Mouse (Mus musculus): ENCODE data around the gene Mycl. TPM values are rescaled to one million over a fixed set of nuclear protein-coding genes. Genes with fewer than 3 reads are reported as not detected.

The Mycl gene
- total RNA-seq (2021) = 10 to 100 TPM; 11.0 to 14.2 TPM

DNA sequence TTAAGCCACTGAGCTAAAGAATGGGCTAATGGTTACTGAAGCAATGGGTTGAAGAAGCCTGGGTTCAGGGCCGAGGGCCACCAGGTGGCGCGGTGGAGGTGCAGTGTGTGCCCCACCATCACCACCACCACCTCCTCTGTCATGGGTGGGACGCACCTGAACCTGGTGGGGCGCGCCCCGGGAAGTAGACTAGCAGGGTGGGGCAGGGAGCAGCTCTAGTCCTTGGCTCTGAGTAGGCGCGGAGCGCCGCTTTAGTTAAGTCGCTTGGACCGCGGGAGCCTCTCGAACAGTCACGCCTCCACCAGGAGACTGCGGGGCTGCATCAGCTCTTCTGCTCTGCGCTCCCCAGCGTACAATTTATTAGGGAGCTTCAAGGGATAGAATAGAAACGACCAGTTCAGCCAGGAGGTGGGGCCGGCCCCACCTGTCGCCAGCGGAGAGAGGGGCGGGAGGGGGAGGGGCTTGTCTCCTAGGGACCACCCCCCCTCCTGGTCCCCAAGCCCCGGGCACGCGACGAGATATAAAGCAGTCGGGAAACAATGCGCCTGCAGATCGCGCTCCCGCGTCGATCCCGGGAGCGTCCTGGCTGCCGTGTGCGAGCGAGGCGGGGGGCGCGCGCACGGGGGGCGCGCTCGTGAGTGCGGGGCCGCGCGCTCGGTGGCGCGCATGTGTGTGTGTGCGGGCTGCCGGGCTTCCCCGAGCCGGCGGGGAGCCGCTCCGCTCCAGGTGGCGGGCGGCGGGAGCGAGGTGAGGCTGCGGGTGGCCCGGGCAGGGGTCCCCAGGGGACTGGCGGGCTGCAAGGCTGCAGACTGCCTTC is at the start of gene Mycl:
TSS of gene Mycl (plus strand) at position 249 of the 817 bp plus-strand sequence.
- peak; percentile 90 to 91 for DNase-seq (ENCODE audit: low spot score in 2 of 2)
- intact Hi-C loops (cut with DNase I) = loop anchor here (1.0 to 2.0 kb wide), 2 partner anchors 21 to 88 kb away; partner anchors contain the start of gene Trit1

DNA sequence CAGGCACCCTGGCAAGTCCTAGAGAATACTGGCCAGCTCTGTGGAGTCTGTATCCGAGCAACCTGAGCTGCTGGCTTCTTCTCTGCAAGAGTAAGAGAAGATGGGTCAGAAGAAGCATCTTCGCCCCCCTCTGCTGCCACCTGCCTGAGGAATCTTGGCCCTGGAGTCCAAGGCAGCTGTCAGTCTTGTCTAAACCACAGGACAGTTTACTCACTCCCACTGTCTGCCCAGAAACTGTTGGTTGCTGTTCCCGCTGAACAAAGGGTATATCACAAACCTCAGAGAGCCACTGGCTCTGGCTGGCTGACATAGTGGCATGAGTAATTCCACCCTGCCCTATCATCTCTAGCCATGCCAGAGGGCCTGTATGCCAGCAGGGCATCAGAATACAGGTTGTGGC is 48.2 kb upstream of the Mycl start:
- DNase-seq (ENCODE audit: low spot score in 2 of 2) = no peak
- intact Hi-C loops (cut with DNase I) = no loop called here

DNA sequence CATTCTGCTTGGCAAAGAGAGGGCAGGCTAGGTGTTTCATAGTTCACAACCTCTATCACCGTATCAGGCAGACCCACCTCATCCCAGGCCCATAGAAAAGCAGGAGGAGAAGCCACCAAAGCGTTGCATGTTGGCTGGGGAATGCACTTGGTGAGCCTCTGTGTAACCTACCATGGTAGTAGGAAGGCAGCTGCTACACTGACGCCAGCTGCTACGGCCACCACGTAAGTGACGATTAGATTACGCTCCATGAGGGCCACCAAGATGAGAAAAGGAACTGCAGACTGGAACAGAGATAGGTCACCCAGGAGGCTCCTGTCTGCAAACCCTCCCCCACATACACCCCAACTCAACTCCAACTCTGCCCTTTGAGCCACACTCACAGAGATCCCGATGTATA is 46.4 kb upstream of the Mycl start:
- intact Hi-C loops (cut with DNase I) = no loop called here
- DNase-seq (ENCODE audit: low spot score in 2 of 2) = no peak

DNA sequence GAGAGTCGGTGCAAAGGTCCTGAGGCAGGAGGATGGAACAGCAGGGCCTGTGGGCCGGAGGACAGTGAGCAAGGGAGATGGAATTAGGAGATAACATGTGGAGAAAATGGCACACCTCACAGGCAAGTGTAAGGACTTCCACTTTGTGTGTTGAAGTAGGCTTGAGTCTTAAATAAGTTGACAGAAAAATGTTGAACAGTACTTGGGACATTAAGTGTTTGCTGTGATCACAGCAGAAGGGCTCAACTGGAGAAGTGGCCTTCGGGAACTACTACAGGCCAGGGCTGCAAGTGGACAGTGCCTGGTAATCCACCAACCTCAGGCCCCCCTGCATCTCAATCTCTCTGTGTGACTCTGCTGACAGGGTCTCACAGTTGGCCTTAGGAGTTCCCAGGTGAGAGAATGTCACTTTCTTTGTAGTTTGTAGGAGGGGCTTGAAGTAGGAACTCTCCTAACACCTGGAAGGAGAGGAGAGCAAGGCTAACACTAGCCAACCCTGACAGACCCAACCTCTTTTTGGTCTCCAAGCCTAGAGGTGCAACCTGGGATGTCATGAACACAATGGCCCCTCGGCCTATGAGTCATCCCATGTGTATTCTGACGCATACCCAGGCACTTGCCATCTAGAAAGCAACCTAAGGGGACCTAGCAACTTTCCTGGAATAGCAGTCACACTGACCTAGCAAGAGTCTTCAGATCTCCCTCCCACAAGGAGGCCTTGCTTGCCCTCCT is 40.6 kb upstream of the Mycl start:
- DNase-seq (ENCODE audit: low spot score in 2 of 2) = no peak
- intact Hi-C loops (cut with DNase I) = no loop called here

DNA sequence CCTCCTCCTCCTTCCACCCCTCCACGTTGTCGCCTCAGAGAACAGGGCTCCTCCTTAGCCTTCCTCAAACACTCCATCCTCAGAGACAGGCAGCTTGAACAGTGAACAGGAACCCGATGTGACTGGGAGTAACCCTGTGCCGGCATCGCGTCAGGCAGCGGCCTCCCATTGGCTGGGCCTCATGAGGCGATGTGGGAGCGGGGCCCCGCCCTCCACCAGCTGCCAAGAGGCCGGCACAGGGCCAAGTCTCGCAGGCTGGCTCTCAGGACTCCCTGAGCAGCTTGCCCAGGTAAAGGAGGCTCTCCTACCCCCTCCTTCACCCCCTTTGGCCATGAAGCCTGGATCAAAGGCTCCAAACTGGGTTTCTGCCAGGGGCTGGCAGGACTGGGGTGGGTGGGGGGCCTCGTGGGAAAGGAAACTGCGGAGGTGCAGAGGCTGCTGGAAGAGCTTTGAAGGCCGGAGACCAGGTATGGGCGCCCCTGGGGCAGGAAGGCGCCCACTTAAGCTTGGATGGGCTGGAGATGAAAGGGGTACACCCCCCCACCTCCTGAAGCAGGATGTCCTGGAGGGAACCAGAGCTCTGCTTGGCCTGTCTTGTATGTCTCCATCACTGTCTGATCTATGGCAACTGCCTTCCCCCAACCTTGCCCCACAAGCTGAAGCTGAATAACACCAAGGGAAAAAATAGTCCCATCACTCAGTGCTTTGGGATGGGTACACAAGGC is 39.9 kb upstream of the Mycl start:
- intact Hi-C loops (cut with DNase I) = no loop called here
- DNase-seq (ENCODE audit: low spot score in 2 of 2) = peak; percentile 90

DNA sequence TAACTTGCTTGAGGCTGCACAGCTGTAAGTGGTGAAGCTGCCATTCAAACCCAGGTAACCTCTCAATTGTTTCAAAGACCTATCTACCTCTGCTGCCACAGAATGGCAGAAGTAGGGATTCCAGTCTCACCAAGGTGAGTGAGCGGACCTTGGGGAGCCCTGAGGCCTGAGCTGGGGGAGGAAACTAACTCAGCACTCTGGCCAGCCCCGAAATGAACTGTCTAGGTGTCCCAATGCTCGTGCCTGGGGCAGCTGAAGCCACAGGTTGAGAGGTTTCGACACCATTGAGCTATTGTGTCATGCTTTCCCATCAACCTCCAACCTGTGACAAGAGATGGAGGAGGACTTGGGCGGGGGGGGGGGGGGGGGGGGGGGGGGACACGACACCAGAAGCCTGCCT is 39.2 kb upstream of the Mycl start:
- DNase-seq (ENCODE audit: low spot score in 2 of 2) = no peak
- intact Hi-C loops (cut with DNase I) = no loop called here

DNA sequence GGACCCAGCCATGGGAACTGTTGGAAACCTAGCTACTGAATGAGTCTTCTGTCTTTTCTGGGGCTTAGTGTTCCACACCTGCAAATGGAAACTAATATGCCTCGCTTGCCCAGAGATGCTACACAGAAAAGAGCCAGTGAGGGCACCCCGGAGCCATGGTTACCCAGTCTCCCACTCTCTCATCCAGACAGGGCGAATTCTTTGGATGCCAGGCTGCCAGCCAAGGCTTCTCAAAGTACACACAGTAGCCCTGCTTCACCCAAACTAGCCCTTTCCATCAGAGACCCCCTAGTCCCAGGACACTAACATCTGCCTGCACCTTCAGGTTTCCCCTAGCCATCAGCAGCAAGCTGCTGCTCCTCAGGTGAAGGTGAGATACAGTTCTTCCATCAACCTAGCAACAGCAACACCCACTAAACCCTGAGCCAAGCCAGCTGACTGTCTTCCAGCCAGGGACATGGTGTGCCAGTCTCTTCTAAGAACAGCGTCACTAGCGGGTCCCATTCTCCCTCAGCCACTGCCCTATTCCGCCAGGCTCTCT is 36.9 kb upstream of the Mycl start:
- peak; percentile 63 to 70 for DNase-seq (ENCODE audit: low spot score in 2 of 2)
- intact Hi-C loops (cut with DNase I) = no loop called here

DNA sequence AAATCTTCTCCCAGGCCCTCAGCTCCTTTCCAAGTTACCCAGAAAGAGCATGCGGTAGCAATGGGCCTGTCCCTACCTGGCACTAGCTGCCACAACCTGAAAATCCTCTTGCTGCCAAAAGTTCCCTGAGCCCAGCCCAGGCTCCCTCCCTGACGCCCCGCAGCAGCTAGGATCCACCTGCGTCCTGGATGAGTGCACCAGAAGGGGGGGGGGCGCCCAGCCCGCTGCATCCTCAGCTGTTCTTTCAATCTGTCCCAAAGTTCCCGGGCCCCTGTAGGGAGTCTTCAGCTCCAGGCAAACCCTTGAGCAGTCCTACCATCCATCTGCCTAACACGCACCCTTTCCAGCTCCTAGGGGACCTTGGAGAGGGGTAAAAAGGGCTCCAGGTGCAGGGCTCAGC is 35.6 kb upstream of the Mycl start:
- DNase-seq (ENCODE audit: low spot score in 2 of 2) = no peak
- intact Hi-C loops (cut with DNase I) = no loop called here

DNA sequence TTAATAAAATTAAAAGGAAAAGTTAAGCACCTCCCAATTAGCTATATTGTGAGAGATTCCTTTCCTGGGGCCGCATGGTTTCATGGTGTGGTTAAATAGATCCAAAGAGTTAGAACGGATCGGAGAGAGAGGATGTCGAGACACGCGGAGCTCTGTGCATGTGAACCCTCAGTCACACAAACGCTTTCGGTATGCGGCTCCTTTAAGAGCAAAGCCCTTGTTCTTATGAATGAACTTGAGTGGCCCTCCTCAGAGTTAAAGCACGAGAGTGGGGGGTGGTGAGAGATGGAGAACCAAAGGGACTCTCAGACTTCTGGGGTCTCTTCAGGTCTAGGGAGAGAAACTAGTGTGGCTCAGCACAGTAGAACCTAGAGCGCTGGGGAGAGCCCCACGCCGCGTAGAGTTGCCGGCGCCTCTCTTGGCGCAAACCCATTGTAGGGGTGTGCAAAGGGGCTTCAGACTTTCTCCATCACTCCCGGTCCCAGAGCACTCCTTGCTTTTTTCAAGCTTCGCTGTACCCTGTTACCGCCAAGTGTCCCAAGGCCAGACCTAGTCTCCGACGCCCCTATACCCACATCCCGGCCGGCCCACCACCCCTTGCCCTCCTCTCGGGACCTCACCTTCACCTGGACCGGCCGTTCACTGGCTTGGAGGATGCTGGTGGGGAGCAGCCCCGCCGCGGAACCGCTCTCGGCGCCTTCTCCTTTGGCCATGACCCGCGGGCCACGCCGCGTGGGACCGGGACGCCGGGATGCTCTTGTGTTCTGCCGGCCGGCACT is 34.9 kb upstream of the Mycl start:
- DNase-seq (ENCODE audit: low spot score in 2 of 2) = peak in 1 of 2 experiments; percentile 23
- intact Hi-C loops (cut with DNase I) = no loop called here

DNA sequence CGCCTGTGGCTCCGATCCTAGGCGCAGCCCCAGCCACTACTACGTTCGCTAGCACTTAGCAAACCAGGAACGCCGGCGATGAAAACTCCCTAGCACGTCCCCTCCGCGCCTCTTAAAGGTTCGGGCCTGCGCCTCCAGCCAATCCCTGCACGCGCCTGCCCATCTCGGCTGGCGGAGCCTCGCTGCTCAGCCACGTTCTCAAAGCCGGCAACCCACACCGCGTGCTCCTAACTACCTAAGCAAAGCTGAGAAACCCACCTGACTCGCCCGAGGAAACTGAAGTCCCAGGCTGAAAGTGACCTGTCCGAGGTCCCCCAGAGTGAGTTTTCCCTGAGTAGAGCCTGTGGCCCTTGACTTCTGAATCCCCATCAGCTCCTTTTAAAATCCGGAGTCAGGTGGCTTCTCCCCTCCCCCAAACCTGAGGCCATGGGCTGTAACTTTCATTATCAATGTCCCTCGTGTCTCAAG is 34.3 kb upstream of the Mycl start, which contains the start of gene Mfsd2a:
TSS of gene Mfsd2a (minus strand) at position 89 of the 468 bp plus-strand sequence.
- peak; percentile 67 to 71 for DNase-seq (ENCODE audit: low spot score in 2 of 2)
- intact Hi-C loops (cut with DNase I) = no loop called here

DNA sequence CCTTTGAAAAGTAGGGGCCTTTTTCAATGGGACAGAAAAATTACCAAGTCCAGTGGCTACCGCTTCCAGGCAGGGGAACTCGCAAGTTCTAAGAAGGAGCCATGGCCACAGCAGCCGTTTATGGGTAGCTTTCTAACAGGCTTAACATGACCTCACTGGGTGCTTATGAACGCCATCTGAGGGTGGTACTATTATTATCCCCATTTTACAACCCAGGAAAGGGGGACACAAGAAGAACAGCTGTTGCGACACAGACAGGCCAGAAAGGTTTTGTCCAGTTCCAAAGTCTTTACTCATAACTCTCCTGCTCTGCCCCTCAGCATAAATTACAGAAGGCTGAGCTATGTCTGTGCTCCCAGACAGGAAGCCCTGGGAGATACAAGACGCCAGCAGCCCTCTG is 33.9 kb upstream of the Mycl start:
- no peak for DNase-seq (ENCODE audit: low spot score in 2 of 2)
- intact Hi-C loops (cut with DNase I) = no loop called here

DNA sequence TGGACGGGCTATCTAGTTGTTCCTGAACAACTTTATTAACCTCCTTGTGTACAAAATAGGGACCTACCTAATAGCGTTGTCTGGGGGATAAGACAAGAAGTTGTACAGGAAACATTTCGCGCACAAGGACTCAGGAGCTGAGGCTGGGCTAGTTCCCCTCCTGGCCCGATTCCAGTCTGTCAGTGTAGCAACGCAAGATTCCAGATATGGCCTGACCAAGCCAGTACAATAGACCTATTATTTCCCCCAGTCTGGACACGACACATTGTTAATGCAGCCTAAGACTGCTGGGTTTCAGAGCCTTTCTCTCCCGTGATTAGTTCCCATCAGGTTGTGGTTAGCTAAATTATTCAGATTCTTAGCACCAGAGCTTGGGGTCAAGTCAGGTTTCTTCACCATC is 32.7 kb upstream of the Mycl start:
- no peak for DNase-seq (ENCODE audit: low spot score in 2 of 2)
- intact Hi-C loops (cut with DNase I) = no loop called here

DNA sequence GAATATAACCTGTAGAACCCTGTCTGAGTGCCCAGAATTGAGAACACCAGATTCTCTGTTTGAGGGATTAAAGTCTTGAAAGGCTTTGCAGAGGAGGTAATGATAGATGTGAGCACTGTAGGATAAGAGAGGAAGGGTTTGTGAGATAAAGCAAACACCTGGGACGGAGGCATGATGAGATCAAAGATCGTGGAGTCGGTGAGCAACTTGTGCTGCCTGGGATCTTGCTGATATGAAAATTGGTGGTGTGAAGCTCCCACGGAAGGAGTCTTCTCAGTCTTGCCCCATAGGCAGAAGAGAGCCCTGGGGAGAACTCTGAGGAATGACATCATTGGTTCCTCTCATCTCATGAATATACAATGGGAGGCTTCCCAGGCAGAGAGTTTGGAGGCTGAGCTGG is 27.3 kb upstream of the Mycl start:
- intact Hi-C loops (cut with DNase I) = no loop called here
- DNase-seq (ENCODE audit: low spot score in 2 of 2) = no peak

DNA sequence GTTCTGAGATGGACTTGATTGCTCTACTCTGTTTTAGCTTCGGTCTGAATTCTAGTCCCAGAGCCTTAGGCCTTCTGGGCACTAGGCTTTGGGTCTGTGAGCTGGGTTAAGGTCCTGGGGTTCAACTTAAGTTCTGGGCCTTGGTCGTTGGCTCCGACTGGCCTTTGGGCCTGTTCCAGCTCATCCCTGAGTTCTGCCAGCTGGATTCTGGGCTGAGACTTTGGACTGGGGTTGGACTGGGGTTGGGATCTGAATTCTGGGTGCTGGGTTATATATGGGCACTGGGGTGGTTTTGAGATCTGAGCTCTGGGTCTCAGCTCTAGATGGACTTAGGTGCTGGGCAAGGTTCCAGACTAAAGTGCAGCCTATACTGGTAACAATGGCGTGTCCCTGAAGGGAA is 24.3 kb upstream of the Mycl start:
- intact Hi-C loops (cut with DNase I) = no loop called here

DNA sequence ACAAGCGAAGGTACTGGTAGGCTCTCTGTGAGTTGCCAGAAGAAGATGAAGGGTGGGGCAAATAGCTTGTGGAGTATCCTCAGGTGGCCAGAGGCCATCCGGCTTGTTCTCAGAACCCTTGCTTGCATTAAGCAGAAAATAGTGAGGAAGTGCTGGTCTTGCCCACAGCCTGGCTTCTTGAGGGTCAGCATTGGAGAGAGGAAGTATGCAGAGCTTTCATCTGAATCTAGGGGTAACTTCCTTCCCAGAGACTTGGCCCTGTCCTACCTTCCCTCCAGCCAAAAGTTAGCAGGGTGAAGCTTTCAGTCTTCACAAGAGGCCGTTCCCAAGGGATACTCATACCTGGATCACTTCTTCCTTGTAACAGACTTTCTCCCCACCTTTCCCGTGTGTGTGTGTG is 23.8 kb upstream of the Mycl start:
- intact Hi-C loops (cut with DNase I) = no loop called here
- DNase-seq (ENCODE audit: low spot score in 2 of 2) = no peak

More for the DNA sequence above, 24.3 kb upstream of the Mycl start:
- no peak for DNase-seq (ENCODE audit: low spot score in 2 of 2)

DNA sequence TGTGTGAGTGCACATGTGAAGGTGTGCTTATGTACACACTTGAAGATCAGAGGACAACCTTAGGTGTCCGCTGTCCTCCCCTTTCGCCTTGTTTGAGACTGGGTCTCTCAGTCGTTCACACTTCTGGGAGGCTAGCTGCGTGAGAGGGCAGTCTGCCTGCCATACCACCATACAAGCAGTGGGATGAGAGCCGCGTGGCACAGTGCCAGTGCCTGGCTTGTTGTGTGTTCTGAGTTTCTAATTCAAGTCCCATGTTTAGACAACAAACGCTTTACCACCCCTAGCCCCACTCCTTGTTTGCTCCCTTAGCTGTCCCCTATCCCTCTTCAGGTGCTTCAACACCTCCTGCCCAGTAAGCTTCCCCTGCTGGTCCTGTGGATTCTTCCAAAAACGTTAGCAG is 23.4 kb upstream of the Mycl start:
- intact Hi-C loops (cut with DNase I) = no loop called here
- no peak for DNase-seq (ENCODE audit: low spot score in 2 of 2)

DNA sequence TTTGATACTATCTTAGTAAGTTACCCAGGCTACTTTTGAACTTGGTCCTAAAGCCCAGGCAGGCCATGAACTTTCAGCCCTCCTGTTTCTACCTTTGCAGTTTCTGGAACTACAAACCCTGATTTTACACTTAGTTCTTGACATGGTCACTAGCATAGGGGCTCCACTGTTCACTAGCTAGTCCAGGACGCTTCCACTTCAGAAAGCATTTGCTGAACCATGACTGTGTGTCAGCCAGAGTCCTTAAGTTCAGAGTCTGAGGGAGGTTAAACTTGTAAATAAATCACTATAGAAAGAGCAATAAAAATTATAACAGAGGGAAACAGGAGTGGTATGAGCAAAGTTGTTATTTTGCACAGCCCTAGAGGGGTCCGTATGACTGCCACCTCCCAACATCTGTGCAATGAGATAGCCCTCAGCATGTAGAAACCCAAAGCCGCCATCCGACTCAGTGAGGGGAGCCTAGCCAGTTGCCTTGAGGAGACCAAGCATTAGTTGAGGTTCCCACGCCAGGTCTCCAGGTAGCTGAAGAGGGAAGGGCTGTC is 20.4 kb upstream of the Mycl start:
- no peak for DNase-seq (ENCODE audit: low spot score in 2 of 2)
- intact Hi-C loops (cut with DNase I) = no loop called here

DNA sequence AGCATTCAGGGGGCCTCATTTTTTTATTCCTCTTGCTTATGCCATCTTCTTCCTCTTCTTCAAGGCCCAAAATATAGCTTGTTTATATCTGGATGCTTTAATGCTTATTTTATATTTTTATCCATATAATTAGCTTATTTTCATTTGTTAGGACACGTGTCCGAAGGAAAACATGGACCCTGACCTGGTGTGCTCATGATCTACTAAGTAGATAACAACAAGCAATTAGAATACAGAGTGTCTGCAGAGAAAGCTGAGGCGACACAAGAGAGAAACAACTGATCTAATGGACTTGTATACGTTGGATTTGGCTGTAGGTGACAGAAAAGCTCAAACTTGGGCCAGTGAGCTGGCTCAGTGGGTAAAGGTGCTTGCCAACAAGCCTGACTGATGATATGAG is 18.6 kb upstream of the Mycl start:
- intact Hi-C loops (cut with DNase I) = no loop called here
- DNase-seq (ENCODE audit: low spot score in 2 of 2) = no peak

DNA sequence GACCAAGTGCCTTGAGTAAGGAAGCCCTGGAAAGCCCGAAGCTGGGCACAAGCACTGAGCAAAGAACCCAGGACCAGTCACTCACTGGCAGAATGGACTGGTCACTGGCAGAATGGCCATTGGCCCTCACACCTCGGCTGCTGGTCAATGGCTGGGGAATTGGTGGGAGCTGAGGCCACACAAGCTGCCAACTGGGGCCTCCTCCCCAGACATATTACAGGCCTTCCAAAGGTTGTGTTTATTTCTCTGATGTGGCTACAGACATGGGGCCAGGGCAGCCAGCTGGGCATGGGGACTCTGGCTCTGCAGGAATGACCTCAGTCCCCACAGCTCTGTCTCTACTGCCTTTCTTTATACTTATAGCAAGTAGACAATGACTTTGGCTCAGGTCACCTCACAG is 16.6 kb upstream of the Mycl start:
- intact Hi-C loops (cut with DNase I) = no loop called here
- no peak for DNase-seq (ENCODE audit: low spot score in 2 of 2)

Data from left cerebral cortex, postnatal 25 days (tissue).